In the genomic region with DNA sequence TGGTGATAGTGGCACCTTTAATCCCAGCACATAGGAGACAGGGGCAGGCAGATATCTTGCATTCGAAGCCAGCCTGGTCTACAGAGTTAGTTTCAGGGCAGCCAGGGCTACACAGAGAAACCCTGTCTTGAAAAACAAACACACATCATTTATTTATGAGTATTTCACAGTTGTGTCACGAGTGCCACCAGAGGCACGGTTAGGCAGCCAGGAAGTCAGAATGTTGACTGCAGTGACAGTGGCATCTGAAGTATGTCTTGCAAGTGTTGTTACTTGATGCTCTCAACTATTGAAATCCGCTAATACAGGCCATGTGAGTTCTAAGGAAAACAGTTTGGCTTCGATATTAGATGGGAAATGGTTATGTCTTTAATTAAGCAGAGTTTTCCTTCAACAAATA, we compare ENCODE assay signal across 18 mouse cellular contexts.
"Had no signal": no experiment of that assay in that cellular context is flagged by ENCODE, and none has a peak within 500 bp of the region (broad histone marks: within the 10 kb centered on the region; RNA-seq: fewer than 3 reads in every experiment).

No protein-coding gene starts in this region.

- H3K4me3 ChIP-seq: midbrain, embryonic 10.5 days; midbrain, embryonic 12.5 days; myocyte; neural tube, embryonic 13.5 days; neural tube, embryonic 15.5 days had no signal

- H3K9me3 ChIP-seq: midbrain, embryonic 10.5 days; midbrain, embryonic 12.5 days; neural tube, embryonic 13.5 days; neural tube, embryonic 15.5 days had no signal

- H3K36me3 ChIP-seq: midbrain, embryonic 12.5 days; neural tube, embryonic 13.5 days; neural tube, embryonic 15.5 days had no signal

- ATAC-seq: midbrain, embryonic 16.5 days had no signal

- H3K9ac ChIP-seq: lung, embryonic 14.5 days; midbrain, embryonic 12.5 days; neural tube, embryonic 13.5 days; neural tube, embryonic 15.5 days had no signal

- H3K27me3 ChIP-seq: midbrain, embryonic 12.5 days; neural tube, embryonic 13.5 days; neural tube, embryonic 15.5 days had no signal

- H3K4me2 ChIP-seq: lung, embryonic 14.5 days; midbrain, embryonic 12.5 days; neural tube, embryonic 13.5 days; neural tube, embryonic 15.5 days had no signal

- H3K27ac ChIP-seq: midbrain, embryonic 10.5 days; midbrain, embryonic 12.5 days; neural tube, embryonic 13.5 days; neural tube, embryonic 15.5 days had no signal

- DNase-seq: lung, adult 18-20 months; lung, embryonic 14.5 days; lung, postnatal 10 days; lung, postnatal 4 days; midbrain, embryonic 14.5 days; right cerebral cortex, adult 18-20 months; right cerebral cortex, postnatal 25 days; right cerebral cortex, postnatal 4 days; spleen, adult 18-20 months; thymus, adult 18-20 months; thymus, postnatal 14 days; thymus, postnatal 36 days had no signal

- H3K4me1 ChIP-seq: midbrain, embryonic 10.5 days; midbrain, embryonic 12.5 days had no signal
